Mouse (Mus musculus): Measurements from ENCODE around the gene H2-D1. TPM values are rescaled to one million over a fixed set of nuclear protein-coding genes. Genes with fewer than 3 reads are reported as not detected.

H2-D1 gene
- 887 TPM for polyA plus RNA-seq (2014; fragmentation: Illumina TruSeq; extraction: RNeasy Lipid Tissue Mini Kit (QIAGEN cat#74804); ENCODE audit: insufficient read depth, low read depth, low replicate concordance)

DNA sequence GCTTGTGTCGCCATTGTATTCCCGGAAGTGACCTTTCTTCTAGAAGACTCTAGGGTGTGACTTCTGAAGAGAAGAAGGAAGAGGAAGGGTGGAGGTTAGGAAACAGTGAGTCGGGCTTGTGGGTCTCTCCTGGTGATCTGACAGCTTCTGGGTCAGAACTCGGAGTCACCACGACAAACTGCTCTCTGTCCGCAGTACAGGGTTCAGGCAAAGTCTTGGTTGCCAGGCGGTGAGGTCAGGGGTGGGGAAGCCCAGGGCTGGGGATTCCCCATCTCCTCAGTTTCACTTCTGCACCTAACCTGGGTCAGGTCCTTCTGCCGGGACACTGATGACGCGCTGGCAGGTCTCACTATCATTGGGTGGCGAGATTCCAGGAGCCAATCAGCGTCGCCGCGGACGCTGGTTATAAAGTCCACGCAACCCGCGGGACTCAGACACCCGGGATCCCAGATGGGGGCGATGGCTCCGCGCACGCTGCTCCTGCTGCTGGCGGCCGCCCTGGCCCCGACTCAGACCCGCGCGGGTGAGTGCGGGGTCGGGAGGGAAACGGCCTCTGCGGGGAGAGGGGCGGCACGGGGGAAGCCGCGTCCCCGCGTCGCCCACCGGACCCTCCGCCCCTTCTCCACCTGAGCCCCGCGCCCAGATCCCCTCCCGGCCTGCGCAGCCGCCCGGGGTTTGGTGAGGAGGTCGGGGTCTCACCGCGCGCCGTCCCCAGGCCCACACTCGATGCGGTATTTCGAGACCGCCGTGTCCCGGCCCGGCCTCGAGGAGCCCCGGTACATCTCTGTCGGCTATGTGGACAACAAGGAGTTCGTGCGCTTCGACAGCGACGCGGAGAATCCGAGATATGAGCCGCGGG lies at the start of gene H2-D1:
H2-D1 (plus strand) TSS at position 67 of the 859 bp plus-strand sequence.

GRCm38 (mm10) chr17:35220156-35220952 lies 42.2 kb upstream of the H2-D1 start, which contains the start of gene Gm16181:
Gm16181 (plus strand) TSS chr17:35220834.

DNA sequence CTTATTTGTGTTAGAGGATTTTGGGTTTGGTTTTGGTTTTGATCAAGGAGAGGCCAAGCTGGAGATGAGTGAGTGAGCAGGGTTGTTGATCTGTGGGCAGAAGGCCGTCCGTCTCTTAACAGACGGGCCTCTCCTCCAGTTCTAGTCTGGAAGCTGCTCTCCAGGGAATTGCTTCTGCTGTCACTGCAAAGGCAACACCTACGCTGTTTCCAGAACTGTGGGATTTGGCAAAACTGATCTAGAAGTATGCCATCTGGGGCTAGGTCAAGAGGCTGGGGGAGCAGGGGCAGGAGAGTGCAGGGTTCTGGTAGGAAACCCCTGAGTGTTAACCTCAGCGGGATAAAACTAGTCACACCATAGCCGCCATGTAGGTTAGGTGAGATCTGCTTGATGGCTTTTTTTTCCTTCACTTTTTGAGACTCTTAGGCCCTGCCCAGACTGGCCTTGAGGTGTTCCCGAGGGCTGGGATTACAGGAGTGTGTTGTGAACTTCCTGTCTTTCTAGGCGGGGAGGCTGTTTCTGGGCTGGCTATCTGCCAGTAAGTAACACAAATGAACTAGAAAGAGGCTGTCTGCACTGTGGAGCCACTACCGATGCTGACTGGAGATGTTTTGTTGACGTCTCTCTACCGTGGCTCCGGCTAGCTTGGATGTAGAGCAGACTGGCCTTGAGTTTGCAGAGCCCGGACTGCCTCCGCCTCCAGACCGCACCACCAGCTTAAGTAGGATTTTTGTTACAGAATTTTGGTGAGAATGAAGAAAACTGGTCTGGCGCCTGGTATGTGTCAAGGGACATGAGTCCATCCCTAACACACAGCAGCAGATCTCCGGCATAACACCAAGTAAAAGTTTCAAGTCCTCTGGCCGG lies 29.2 kb upstream of the H2-D1 start, which contains the start of gene Atp6v1g2:
Atp6v1g2 (plus strand) TSS at position 547 of the 867 bp plus-strand sequence.

DNA sequence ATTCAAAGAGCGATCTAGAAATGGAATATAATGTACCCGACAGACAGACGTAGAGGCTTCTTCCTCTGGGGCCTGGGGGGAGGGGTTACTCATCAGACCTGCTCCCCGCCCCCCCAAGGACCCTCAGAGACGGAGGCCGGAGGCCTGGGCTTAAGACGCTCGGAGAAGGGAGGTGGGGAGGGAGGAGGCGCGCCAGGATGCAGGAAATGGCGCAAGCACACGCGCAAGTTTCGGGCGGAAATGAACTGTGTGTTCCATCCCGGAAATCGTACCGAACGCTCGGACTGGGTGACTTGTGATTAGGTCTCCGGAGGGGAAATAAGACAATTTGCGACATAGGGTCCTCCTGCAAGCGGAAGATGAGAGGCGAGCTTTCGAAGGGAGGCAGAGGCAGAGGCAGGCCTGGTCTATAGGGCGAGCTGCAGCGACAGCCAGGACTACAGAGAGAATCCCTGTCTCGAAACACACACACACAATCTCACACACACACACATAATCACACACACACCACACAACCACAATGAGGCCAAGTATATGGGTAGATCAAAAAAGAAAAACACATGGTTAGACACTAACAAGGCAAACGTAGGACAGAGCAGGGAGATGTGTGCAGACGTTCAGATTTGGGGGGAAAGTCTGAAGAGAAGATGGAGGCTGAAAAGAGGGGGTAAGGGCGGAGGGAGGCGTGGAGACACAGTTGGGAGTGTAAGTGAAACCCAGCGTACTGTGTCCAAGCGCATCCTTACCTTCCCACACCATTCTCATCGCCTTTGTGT lies 26.7 kb upstream of the H2-D1 start, which contains the start of gene Nfkbil1:
Nfkbil1 (minus strand) TSS at position 179 of the 776 bp plus-strand sequence.

DNA sequence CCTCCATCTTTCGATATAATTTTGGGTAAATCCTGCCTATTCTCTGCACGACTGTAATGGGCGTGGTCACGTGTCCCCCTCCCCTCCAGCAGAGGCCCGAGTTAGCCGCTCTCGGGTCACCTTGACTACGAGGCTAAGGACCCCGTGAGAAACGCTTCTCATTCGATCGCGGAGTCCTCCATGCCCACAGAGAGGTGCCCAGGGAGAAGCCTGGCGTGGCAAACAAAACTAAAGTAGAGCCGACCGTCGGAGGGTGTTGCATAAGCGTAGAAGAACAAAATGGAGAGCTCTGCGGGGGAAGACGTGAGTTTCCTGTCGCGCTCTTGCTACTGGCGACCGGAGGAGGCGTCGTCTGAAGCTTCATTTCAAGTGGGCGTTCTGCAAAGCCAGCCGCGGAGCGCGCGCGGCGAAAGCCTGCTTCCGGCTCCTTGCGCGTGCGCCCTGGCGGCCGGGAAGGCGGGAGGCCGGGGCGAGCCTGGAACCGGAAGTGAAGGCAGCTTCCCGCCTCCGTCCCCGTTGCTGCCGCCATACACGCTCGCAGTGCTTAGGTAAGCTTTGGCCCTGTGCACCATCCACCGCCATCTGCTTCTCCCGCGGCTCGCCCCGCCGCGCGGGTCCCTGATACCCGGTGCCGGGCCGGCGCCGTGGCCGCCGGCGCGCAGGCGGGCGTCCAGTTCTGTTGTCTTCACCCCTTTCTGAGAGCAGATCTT lies 21.1 kb upstream of the H2-D1 start, which contains the start of gene Ddx39b:
Ddx39b (plus strand) TSS at position 442 of the 710 bp plus-strand sequence.

Other genes starting within 250 kb of the H2-D1 start
- 0.74 TPM for gene Vwa7, start 246.2 kb upstream of the H2-D1 start, polyA plus RNA-seq (2014; fragmentation: Illumina TruSeq; extraction: RNeasy Lipid Tissue Mini Kit (QIAGEN cat#74804); ENCODE audit: insufficient read depth, low read depth, low replicate concordance)
- gene Sapcd1, start 234.7 kb upstream of the H2-D1 start, polyA plus RNA-seq (2014; fragmentation: Illumina TruSeq; extraction: RNeasy Lipid Tissue Mini Kit (QIAGEN cat#74804); ENCODE audit: insufficient read depth, low read depth, low replicate concordance) = 1.3 TPM
- 3.1 TPM for gene Msh5, start 216.0 kb upstream of the H2-D1 start, polyA plus RNA-seq (2014; fragmentation: Illumina TruSeq; extraction: RNeasy Lipid Tissue Mini Kit (QIAGEN cat#74804); ENCODE audit: insufficient read depth, low read depth, low replicate concordance)
- gene Clic1, start 212.8 kb upstream of the H2-D1 start, polyA plus RNA-seq (2014; fragmentation: Illumina TruSeq; extraction: RNeasy Lipid Tissue Mini Kit (QIAGEN cat#74804); ENCODE audit: insufficient read depth, low read depth, low replicate concordance) = 242 TPM
- 99.2 TPM for gene Ddah2, start 203.7 kb upstream of the H2-D1 start, polyA plus RNA-seq (2014; fragmentation: Illumina TruSeq; extraction: RNeasy Lipid Tissue Mini Kit (QIAGEN cat#74804); ENCODE audit: insufficient read depth, low read depth, low replicate concordance)
- 2.4 TPM for gene Ly6g6c, start 197.3 kb upstream of the H2-D1 start, polyA plus RNA-seq (2014; fragmentation: Illumina TruSeq; extraction: RNeasy Lipid Tissue Mini Kit (QIAGEN cat#74804); ENCODE audit: insufficient read depth, low read depth, low replicate concordance)
- gene Mpig6b, start 196.5 kb upstream of the H2-D1 start, polyA plus RNA-seq (2014; fragmentation: Illumina TruSeq; extraction: RNeasy Lipid Tissue Mini Kit (QIAGEN cat#74804); ENCODE audit: insufficient read depth, low read depth, low replicate concordance) = 0.84 TPM
- gene Ly6g6e, start 185.8 kb upstream of the H2-D1 start, polyA plus RNA-seq (2014; fragmentation: Illumina TruSeq; extraction: RNeasy Lipid Tissue Mini Kit (QIAGEN cat#74804); ENCODE audit: insufficient read depth, low read depth, low replicate concordance) = 1.4 TPM
- 13.1 TPM for gene Ly6g6d, start 184.7 kb upstream of the H2-D1 start, polyA plus RNA-seq (2014; fragmentation: Illumina TruSeq; extraction: RNeasy Lipid Tissue Mini Kit (QIAGEN cat#74804); ENCODE audit: insufficient read depth, low read depth, low replicate concordance)
- gene Ly6g6f, start 177.1 kb upstream of the H2-D1 start, polyA plus RNA-seq (2014; fragmentation: Illumina TruSeq; extraction: RNeasy Lipid Tissue Mini Kit (QIAGEN cat#74804); ENCODE audit: insufficient read depth, low read depth, low replicate concordance) = not detected
- 72.3 TPM for gene Abhd16a, start 173.5 kb upstream of the H2-D1 start, polyA plus RNA-seq (2014; fragmentation: Illumina TruSeq; extraction: RNeasy Lipid Tissue Mini Kit (QIAGEN cat#74804); ENCODE audit: insufficient read depth, low read depth, low replicate concordance)
- gene Ly6g5c, start 154.5 kb upstream of the H2-D1 start, polyA plus RNA-seq (2014; fragmentation: Illumina TruSeq; extraction: RNeasy Lipid Tissue Mini Kit (QIAGEN cat#74804); ENCODE audit: insufficient read depth, low read depth, low replicate concordance) = not detected
- gene Ly6g5b, start 147.3 kb upstream of the H2-D1 start, polyA plus RNA-seq (2014; fragmentation: Illumina TruSeq; extraction: RNeasy Lipid Tissue Mini Kit (QIAGEN cat#74804); ENCODE audit: insufficient read depth, low read depth, low replicate concordance) = 0.55 TPM
- 23.7 TPM for gene Gpank1, start 141.3 kb upstream of the H2-D1 start, polyA plus RNA-seq (2014; fragmentation: Illumina TruSeq; extraction: RNeasy Lipid Tissue Mini Kit (QIAGEN cat#74804); ENCODE audit: insufficient read depth, low read depth, low replicate concordance)
- gene Csnk2b, start 140.7 kb upstream of the H2-D1 start, polyA plus RNA-seq (2014; fragmentation: Illumina TruSeq; extraction: RNeasy Lipid Tissue Mini Kit (QIAGEN cat#74804); ENCODE audit: insufficient read depth, low read depth, low replicate concordance) = 116 TPM
- gene D17H6S53E, start 136.4 kb upstream of the H2-D1 start, polyA plus RNA-seq (2014; fragmentation: Illumina TruSeq; extraction: RNeasy Lipid Tissue Mini Kit (QIAGEN cat#74804); ENCODE audit: insufficient read depth, low read depth, low replicate concordance) = 11.1 TPM
- not detected for gene Apom, start 130.7 kb upstream of the H2-D1 start, polyA plus RNA-seq (2014; fragmentation: Illumina TruSeq; extraction: RNeasy Lipid Tissue Mini Kit (QIAGEN cat#74804); ENCODE audit: insufficient read depth, low read depth, low replicate concordance)
- 66.8 TPM for gene Bag6, start 127.6 kb upstream of the H2-D1 start, polyA plus RNA-seq (2014; fragmentation: Illumina TruSeq; extraction: RNeasy Lipid Tissue Mini Kit (QIAGEN cat#74804); ENCODE audit: insufficient read depth, low read depth, low replicate concordance)
- gene Prrc2a, start 97.8 kb upstream of the H2-D1 start, polyA plus RNA-seq (2014; fragmentation: Illumina TruSeq; extraction: RNeasy Lipid Tissue Mini Kit (QIAGEN cat#74804); ENCODE audit: insufficient read depth, low read depth, low replicate concordance) = 149 TPM
- 14.2 TPM for gene Aif1, start 86.7 kb upstream of the H2-D1 start, polyA plus RNA-seq (2014; fragmentation: Illumina TruSeq; extraction: RNeasy Lipid Tissue Mini Kit (QIAGEN cat#74804); ENCODE audit: insufficient read depth, low read depth, low replicate concordance)
- gene Lst1, start 74.3 kb upstream of the H2-D1 start, polyA plus RNA-seq (2014; fragmentation: Illumina TruSeq; extraction: RNeasy Lipid Tissue Mini Kit (QIAGEN cat#74804); ENCODE audit: insufficient read depth, low read depth, low replicate concordance) = 56.7 TPM
- 46.6 TPM for gene Ltb, start 68.3 kb upstream of the H2-D1 start, polyA plus RNA-seq (2014; fragmentation: Illumina TruSeq; extraction: RNeasy Lipid Tissue Mini Kit (QIAGEN cat#74804); ENCODE audit: insufficient read depth, low read depth, low replicate concordance)
- 1.2 TPM for gene Tnf, start 60.7 kb upstream of the H2-D1 start, polyA plus RNA-seq (2014; fragmentation: Illumina TruSeq; extraction: RNeasy Lipid Tissue Mini Kit (QIAGEN cat#74804); ENCODE audit: insufficient read depth, low read depth, low replicate concordance)
- 0.62 TPM for gene Lta, start 57.4 kb upstream of the H2-D1 start, polyA plus RNA-seq (2014; fragmentation: Illumina TruSeq; extraction: RNeasy Lipid Tissue Mini Kit (QIAGEN cat#74804); ENCODE audit: insufficient read depth, low read depth, low replicate concordance)
- not detected for gene Gm16181, start 41.9 kb upstream of the H2-D1 start, polyA plus RNA-seq (2014; fragmentation: Illumina TruSeq; extraction: RNeasy Lipid Tissue Mini Kit (QIAGEN cat#74804); ENCODE audit: insufficient read depth, low read depth, low replicate concordance)
- gene Atp6v1g2, start 29.1 kb upstream of the H2-D1 start, polyA plus RNA-seq (2014; fragmentation: Illumina TruSeq; extraction: RNeasy Lipid Tissue Mini Kit (QIAGEN cat#74804); ENCODE audit: insufficient read depth, low read depth, low replicate concordance) = 3.0 TPM
- gene Nfkbil1, start 26.9 kb upstream of the H2-D1 start, polyA plus RNA-seq (2014; fragmentation: Illumina TruSeq; extraction: RNeasy Lipid Tissue Mini Kit (QIAGEN cat#74804); ENCODE audit: insufficient read depth, low read depth, low replicate concordance) = 13.6 TPM
- 120 TPM for gene Ddx39b, start 21.0 kb upstream of the H2-D1 start, polyA plus RNA-seq (2014; fragmentation: Illumina TruSeq; extraction: RNeasy Lipid Tissue Mini Kit (QIAGEN cat#74804); ENCODE audit: insufficient read depth, low read depth, low replicate concordance)
- gene H2-Q1, start 57.7 kb downstream of the H2-D1 start, polyA plus RNA-seq (2014; fragmentation: Illumina TruSeq; extraction: RNeasy Lipid Tissue Mini Kit (QIAGEN cat#74804); ENCODE audit: insufficient read depth, low read depth, low replicate concordance) = 0.72 TPM
- 8.2 TPM for gene H2-Q2, start 79.5 kb downstream of the H2-D1 start, polyA plus RNA-seq (2014; fragmentation: Illumina TruSeq; extraction: RNeasy Lipid Tissue Mini Kit (QIAGEN cat#74804); ENCODE audit: insufficient read depth, low read depth, low replicate concordance)
- gene H2-Q4, start 116.9 kb downstream of the H2-D1 start, polyA plus RNA-seq (2014; fragmentation: Illumina TruSeq; extraction: RNeasy Lipid Tissue Mini Kit (QIAGEN cat#74804); ENCODE audit: insufficient read depth, low read depth, low replicate concordance) = 102 TPM
- 56.1 TPM for gene H2-Q6, start 162.1 kb downstream of the H2-D1 start, polyA plus RNA-seq (2014; fragmentation: Illumina TruSeq; extraction: RNeasy Lipid Tissue Mini Kit (QIAGEN cat#74804); ENCODE audit: insufficient read depth, low read depth, low replicate concordance)
- 95.6 TPM for gene H2-Q7, start 176.4 kb downstream of the H2-D1 start, polyA plus RNA-seq (2014; fragmentation: Illumina TruSeq; extraction: RNeasy Lipid Tissue Mini Kit (QIAGEN cat#74804); ENCODE audit: insufficient read depth, low read depth, low replicate concordance)
- gene H2-Q10, start 207.4 kb downstream of the H2-D1 start, polyA plus RNA-seq (2014; fragmentation: Illumina TruSeq; extraction: RNeasy Lipid Tissue Mini Kit (QIAGEN cat#74804); ENCODE audit: insufficient read depth, low read depth, low replicate concordance) = 7.1 TPM
- not detected for gene Pou5f1, start 243.3 kb downstream of the H2-D1 start, polyA plus RNA-seq (2014; fragmentation: Illumina TruSeq; extraction: RNeasy Lipid Tissue Mini Kit (QIAGEN cat#74804); ENCODE audit: insufficient read depth, low read depth, low replicate concordance)

Data from lung, adult 10 weeks (tissue).